Mouse (Mus musculus): ENCODE measurements around the gene Rarg. TPM values are rescaled to one million over a fixed set of nuclear protein-coding genes. Genes with fewer than 3 reads are reported as not detected.
"Not testable (repeated sequence)": the region's sequence is repeated elsewhere in the genome, so short reads cannot be mapped to it uniquely, and the experiment has no call there.

Gene Rarg
- polyA plus RNA-seq, 1 experiment from 2014 or later, result 19.2 TPM

DNA sequence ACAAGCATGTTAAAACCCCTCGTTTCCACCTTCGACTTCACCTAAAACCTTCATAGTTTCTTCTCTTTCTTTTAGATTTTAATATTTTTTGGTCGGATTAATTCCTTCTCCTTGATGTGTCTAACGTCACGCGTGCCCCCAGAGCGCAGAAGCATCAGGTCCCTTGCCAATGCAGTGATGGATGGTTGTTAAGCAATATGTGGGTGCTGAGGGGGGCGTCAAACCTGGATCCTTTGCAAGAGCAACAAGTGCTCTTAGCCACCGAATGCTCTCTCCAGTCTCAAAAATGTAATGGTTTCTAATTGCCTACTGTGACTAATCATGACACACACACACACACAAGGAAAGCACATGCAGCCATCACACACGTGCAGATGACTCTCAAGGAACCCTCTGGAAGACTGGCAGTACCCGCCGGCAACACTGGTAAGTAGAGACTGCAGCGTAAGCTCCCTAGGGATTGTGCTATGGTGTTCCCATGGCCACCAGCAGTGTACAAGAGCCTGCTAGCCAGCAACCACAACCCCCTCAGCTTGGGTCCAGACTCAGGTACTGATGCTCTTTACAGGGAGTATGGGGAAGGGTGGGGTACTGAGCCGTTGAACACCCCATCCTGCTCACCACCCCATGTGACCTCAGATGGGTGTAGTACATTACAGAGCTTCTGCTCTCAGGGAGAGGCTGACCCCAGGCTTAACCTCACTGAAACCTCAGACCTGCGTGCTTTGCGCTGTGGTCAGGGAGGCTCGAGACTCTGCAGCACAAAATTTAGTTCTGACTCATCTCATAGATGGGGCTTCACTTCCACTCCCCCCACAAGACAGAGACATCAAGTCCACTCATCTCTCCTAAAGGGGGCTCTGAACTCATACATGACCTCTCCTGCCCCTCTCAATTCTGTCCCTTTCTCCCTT, 26.7 kb downstream of the Rarg start:
- WGBS, result 84% methylated on average over 17 of the region's 17 CpGs
- Histone ChIP-seq H3K4me3 (no peak overlapping the region), H3K27ac (replicated peaks) (no peak overlapping the region), H3K27me3 (peaks cover 12% of the 10 kb centered on the region; the same call in 1 of the 2 replicates), H3K4me1 (peaks cover 12% of the 10 kb centered on the region), H3K9ac (replicated peaks) (no peak overlapping the region), H3K9me3 (no peaks in the 10 kb centered on the region), H3K4me2 (replicated peaks) (no peak overlapping the region), H3K36me3 (no peaks in the 10 kb centered on the region)
- no peak for ATAC-seq (ENCODE audit: low FRiP score, low read depth)

DNA sequence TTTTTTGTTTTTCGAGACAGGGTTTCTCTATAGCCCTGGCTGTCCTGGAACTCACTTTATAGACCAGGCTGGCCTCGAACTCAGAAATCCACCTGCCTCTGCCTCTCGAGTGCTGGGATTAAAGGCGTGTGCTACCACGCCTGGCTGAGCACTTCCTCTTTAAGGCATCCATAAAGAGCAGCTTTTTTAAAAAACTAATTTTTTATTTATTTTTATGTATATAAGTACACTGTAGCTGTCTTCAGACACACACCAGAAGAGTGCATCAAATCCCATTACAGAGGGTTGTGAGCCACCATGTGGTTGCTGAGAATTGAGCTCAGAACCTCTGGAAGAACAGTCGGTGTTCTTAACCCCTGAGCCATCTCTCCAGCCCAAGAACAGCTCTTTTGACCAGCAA, 31.7 kb downstream of the Rarg start:
- H3K36me3 ChIP-seq; H3K27ac ChIP-seq (replicated peaks); H3K4me2 ChIP-seq (replicated peaks); H3K4me3 ChIP-seq; H3K4me1 ChIP-seq; H3K9ac ChIP-seq (replicated peaks); H3K9me3 ChIP-seq; ATAC-seq (ENCODE audit: low FRiP score, low read depth): not testable (repeated sequence)
- H3K27me3 ChIP-seq, result peaks cover 40% of the 10 kb centered on the region
- 72% methylated on average over 6 of the region's 6 CpGs for WGBS

DNA sequence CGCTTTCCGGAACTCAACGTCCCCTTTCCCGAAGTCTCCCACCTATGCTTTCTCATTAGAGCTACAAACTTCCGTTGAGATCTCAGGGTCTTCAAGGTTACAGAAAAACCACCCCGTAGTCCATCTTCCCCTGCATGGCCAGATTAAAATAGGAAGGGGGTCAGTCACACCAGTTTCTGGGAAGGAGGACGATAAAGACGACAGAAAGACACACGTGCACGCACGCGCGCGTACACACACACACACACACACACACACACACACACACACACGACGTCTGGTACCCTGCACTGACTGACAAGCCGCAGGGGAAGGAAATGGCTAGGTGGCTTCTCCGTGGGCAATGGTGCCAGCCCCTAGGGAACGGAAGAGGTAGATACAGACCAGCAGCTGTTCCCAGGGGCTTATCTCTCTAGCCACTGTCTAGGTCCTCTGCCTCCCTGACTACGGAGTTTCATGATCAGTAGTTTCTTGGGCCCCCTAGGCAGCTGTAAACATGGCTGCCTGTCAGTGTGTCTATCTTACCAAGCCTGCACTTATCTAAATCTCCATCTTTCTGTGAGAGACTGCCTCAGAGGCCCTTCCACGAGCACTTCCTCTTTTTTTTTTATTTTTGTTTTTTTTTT, 32.2 kb downstream of the Rarg start:
- Histone ChIP-seq H3K9me3 (no peaks in the 10 kb centered on the region), H3K27me3 (peaks cover 40% of the 10 kb centered on the region), H3K4me2 (replicated peaks) (peak overlapping the region; percentile 72), H3K27ac (replicated peaks) (no peak overlapping the region), H3K9ac (replicated peaks) (no peak overlapping the region), H3K4me3 (peak overlapping the region; percentile 41), H3K36me3 (no peaks in the 10 kb centered on the region), H3K4me1 (peaks cover 4% of the 10 kb centered on the region; the same call in 1 of the 2 replicates)
- WGBS, result 20% methylated on average over 21 of the region's 21 CpGs
- no peak for ATAC-seq (ENCODE audit: low FRiP score, low read depth)

DNA sequence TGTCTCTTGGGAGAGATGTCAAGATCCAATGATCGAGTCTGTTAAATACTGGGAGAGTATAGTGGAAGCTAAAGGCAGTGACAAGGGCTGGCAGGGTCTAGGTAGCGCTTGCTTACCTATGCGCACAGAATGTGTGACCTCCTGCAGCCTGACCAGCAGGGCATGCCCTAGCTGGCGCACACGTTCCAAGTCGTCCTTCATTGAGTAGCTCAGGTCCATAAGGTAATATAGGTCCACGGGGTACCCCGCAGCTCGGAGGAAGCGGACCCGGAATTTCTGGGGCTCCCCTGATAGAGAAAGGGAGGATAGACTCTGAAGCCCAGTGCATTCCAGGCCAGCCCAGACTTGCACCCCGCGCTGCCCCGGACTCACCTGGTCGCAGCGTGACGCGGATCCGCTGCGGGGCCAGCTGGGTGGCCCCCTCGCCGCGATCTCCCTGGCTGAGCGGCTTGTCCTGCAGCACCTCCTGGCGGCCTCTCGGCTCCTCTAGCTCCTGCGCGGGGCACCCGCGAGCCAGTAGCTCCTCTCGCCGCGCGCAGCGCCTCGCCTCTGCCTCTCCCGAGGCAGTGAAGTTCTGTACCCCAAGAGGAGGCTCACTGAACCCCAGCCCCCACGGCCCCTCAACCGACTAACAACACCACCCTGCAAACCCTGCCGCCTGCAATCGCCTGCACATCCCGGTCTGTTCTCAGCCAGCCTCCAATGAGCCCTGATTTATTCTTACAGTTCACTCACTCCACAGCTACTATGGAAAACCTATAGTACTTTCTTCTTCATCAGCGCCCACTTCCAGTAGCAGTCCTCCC, 32.9 kb downstream of the Rarg start:
- peak overlapping the region; percentile 54 for H3K9ac ChIP-seq (replicated peaks)
- peak overlapping the region; percentile 41 for H3K4me3 ChIP-seq
- 3% methylated on average over 39 of the region's 43 CpGs for WGBS
- H3K27ac ChIP-seq (replicated peaks), result no peak overlapping the region
- peaks cover 4% of the 10 kb centered on the region; the same call in 1 of the 2 replicates for H3K4me1 ChIP-seq
- no peaks in the 10 kb centered on the region for H3K9me3 ChIP-seq
- ATAC-seq (ENCODE audit: low FRiP score, low read depth), result peak; percentile 65; the same call in 1 of the 2 replicates
- peak overlapping the region; percentile 72 for H3K4me2 ChIP-seq (replicated peaks)
- peaks cover 40% of the 10 kb centered on the region for H3K27me3 ChIP-seq
- H3K36me3 ChIP-seq, result no peaks in the 10 kb centered on the region

DNA sequence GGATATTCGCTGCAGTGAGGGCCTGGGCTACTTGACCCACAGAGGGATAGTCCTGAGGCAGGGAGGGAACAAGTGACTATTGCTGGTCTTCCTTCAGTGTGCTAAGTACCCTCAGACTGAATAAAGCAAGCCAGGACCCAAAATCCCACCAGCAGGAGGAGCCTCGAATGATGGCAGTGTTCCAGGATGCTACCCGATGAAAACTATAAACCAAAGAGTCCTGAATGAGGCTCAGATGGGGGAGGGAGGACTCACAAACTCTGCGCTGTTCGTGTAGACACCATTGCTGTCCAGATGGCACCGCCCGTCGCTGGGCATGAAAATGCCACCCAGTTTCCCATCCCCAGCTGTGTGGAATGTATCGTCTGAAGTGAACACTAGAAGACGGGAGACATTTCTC, 34.9 kb downstream of the Rarg start:
- H3K9ac ChIP-seq (replicated peaks), result no peak overlapping the region
- no peak for ATAC-seq (ENCODE audit: low FRiP score, low read depth)
- H3K4me1 ChIP-seq, result peaks cover 4% of the 10 kb centered on the region; the same call in 1 of the 2 replicates
- no peak overlapping the region for H3K27ac ChIP-seq (replicated peaks)
- H3K4me2 ChIP-seq (replicated peaks), result no peak overlapping the region
- H3K9me3 ChIP-seq, result no peaks in the 10 kb centered on the region
- WGBS, result 76% methylated on average over 10 of the region's 10 CpGs
- H3K36me3 ChIP-seq, result 0 out of 2 replicates have a peak, but pooled peaks cover 4% of the 10 kb centered on the region
- peaks cover 40% of the 10 kb centered on the region for H3K27me3 ChIP-seq
- no peak overlapping the region for H3K4me3 ChIP-seq

- peaks cover 5% of the 10 kb centered on the region; the same call in 1 of the 2 replicates for H3K27me3 ChIP-seq
- no peak for ATAC-seq (ENCODE audit: low FRiP score, low read depth)
- H3K4me1 ChIP-seq, result no peaks in the 10 kb centered on the region
- H3K27ac ChIP-seq (replicated peaks), result no peak overlapping the region
- WGBS, result 92% methylated on average over 7 of the region's 7 CpGs
- no peaks in the 10 kb centered on the region for H3K9me3 ChIP-seq
- no peak overlapping the region for H3K9ac ChIP-seq (replicated peaks)
- no peak overlapping the region for H3K4me3 ChIP-seq
- peaks cover 45% of the 10 kb centered on the region for H3K36me3 ChIP-seq
- H3K4me2 ChIP-seq (replicated peaks), result no peak overlapping the region
Measured at GRCm38 (mm10) chr15:102217325-102217724, 40.0 kb downstream of the Rarg start.

DNA sequence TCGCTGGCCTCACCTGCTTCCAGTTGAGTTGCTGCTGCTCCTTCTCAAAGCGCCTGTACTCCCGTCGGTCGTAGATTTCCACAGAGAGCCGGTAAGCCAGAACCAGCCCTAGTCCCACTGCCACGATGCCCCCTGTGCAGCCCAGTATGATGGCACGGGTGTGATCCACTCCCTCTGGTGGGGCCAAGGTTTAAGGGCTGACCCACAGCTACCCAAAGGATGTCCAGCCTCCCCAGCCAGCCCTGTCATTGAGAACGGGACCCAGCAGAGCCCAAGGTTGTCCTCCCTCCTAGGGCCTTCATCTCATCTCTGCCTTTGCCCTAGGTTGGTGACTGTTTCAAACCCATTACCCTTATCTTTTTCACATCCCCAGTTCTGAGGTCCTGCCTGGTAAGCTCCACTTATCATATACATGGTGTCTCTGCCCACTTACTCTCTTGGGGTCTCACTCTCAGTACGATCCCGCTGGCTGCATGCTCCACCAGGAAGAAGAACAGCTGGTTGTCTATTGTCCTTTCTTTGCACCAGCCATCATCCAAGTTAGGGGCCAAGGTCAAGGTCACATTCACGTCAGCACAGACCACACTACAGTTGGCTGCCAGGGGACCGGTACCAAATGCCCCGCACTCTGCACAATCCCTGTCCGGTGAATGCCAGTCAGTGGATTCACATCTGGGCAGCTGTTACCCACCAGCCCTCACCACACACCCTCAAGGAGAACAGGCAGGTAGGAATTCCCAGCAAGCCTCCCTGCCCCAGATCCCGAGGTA, 40.7 kb downstream of the Rarg start:
- Histone ChIP-seq H3K9me3 (no peaks in the 10 kb centered on the region), H3K4me3 (no peak overlapping the region), H3K4me2 (replicated peaks) (no peak overlapping the region), H3K9ac (replicated peaks) (no peak overlapping the region), H3K27ac (replicated peaks) (no peak overlapping the region), H3K4me1 (no peaks in the 10 kb centered on the region), H3K27me3 (no peaks in the 10 kb centered on the region), H3K36me3 (peaks cover 52% of the 10 kb centered on the region)
- no peak for ATAC-seq (ENCODE audit: low FRiP score, low read depth)
- 83% methylated on average over 16 of the region's 16 CpGs for WGBS

DNA sequence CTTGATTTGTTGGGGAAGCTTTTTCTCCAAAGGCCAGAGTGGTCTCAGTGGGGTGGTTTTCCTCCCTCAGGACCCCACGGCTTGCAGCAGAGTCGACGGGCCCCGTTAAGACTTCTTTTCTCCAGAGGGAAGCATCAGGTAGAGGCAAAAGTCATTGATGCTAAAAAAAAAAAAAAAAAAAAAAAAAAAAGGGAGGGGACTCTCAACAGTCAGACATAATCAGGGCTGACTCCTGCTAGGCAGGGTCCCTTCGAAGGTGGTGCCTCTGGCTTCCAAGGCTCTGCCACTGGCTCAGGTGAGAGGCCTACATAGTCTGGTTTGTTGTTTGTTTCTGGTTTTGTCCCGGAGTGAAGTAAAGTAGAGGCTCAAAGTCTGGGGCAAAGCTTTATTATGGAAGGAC, 41.7 kb downstream of the Rarg start:
- no peak overlapping the region for H3K4me3 ChIP-seq
- H3K4me1 ChIP-seq, result no peaks in the 10 kb centered on the region
- ATAC-seq (ENCODE audit: low FRiP score, low read depth), result no peak
- H3K9me3 ChIP-seq, result no peaks in the 10 kb centered on the region
- no peak overlapping the region for H3K9ac ChIP-seq (replicated peaks)
- 78% methylated on average over 6 of the region's 6 CpGs for WGBS
- peaks cover 59% of the 10 kb centered on the region for H3K36me3 ChIP-seq
- H3K27me3 ChIP-seq, result no peaks in the 10 kb centered on the region
- H3K27ac ChIP-seq (replicated peaks), result no peak overlapping the region
- H3K4me2 ChIP-seq (replicated peaks), result no peak overlapping the region

- H3K27ac ChIP-seq (replicated peaks), result no peak overlapping the region
- no peak for ATAC-seq (ENCODE audit: low FRiP score, low read depth)
- no peak overlapping the region for H3K4me3 ChIP-seq
- no peaks in the 10 kb centered on the region for H3K27me3 ChIP-seq
- H3K9me3 ChIP-seq, result no peaks in the 10 kb centered on the region
- 32% methylated on average over 2 of the region's 2 CpGs for WGBS
- H3K9ac ChIP-seq (replicated peaks), result no peak overlapping the region
- no peak overlapping the region for H3K4me2 ChIP-seq (replicated peaks)
- peaks cover 72% of the 10 kb centered on the region for H3K36me3 ChIP-seq
- no peaks in the 10 kb centered on the region for H3K4me1 ChIP-seq
Measured at GRCm38 (mm10) chr15:102214132-102214531, 43.2 kb downstream of the Rarg start.

DNA sequence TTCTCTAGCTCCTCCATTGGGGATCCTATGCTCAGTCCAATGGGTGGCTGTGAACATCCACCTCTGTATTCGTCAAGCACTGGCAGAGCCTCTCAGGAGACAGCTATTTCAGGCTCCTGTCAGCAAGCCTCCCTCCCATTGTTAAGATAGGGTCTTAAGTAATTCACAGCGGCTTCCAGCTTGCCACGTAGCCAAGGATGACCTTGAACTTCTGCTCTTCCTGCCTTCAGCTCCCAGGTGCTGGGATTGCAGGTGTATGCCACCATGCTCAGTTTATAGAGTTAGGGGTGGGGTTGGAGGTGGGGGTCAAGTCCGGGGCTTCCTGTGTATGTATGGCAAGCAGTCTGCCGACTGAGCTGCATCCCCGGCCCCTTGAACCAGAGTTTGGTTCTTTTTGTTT, 45.4 kb downstream of the Rarg start:
- no peaks in the 10 kb centered on the region for H3K9me3 ChIP-seq
- no peak for ATAC-seq (ENCODE audit: low FRiP score, low read depth)
- H3K36me3 ChIP-seq, result peaks cover 85% of the 10 kb centered on the region
- no peak overlapping the region for H3K4me2 ChIP-seq (replicated peaks)
- 89% methylated on average over 6 of the region's 6 CpGs for WGBS
- no peak overlapping the region for H3K9ac ChIP-seq (replicated peaks)
- H3K4me3 ChIP-seq, result no peak overlapping the region
- peaks cover 10% of the 10 kb centered on the region; the same call in 1 of the 2 replicates for H3K4me1 ChIP-seq
- H3K27me3 ChIP-seq, result no peaks in the 10 kb centered on the region
- no peak overlapping the region for H3K27ac ChIP-seq (replicated peaks)

DNA sequence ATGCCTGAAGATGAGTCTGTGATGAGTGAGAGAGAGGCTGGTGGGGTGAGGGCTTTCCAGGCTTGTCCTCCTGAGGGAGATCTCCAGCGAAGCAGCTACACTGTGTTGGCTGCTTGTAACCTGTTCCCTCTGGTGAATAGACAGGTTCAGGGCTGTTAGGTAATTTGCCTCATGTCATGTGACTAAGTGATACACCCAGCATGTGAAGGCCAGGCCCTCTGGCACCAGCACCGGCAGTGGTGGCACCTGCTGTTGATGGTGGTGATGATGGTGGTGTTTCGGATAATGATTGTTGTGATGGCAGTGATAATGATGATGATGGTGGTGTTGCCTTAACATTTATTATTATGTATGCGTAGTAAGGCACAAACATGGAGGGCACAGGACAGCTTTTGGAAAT, 46.5 kb downstream of the Rarg start:
- 92% methylated on average over 4 of the region's 4 CpGs for WGBS
- H3K4me2 ChIP-seq (replicated peaks), result no peak overlapping the region
- H3K36me3 ChIP-seq, result peaks cover 82% of the 10 kb centered on the region
- H3K4me3 ChIP-seq, result no peak overlapping the region
- no peaks in the 10 kb centered on the region for H3K9me3 ChIP-seq
- no peaks in the 10 kb centered on the region for H3K27me3 ChIP-seq
- H3K27ac ChIP-seq (replicated peaks), result no peak overlapping the region
- H3K4me1 ChIP-seq, result peaks cover 17% of the 10 kb centered on the region
- no peak for ATAC-seq (ENCODE audit: low FRiP score, low read depth)
- no peak overlapping the region for H3K9ac ChIP-seq (replicated peaks)

All from midbrain, embryonic 12.5 days (tissue).